Mouse (Mus musculus): ENCODE data around the gene Setd3.
A peak's percentile ranks its signal among the peaks of the same experiment; 100 is the strongest.

The Setd3 gene

GRCm38 (mm10) chr12:108179246-108179320, at the start of gene Setd3:
Setd3 (minus strand) TSS chr12:108179314.
- no peak for DNase-seq

GRCm38 (mm10) chr12:108227527-108227926, 48.4 kb upstream of the Setd3 start:
- no peak for DNase-seq

- no peak for DNase-seq
Measured at GRCm38 (mm10) chr12:108226941-108227340, 47.8 kb upstream of the Setd3 start.

- DNase-seq, result no peak
Measured at GRCm38 (mm10) chr12:108226216-108226615, 47.1 kb upstream of the Setd3 start.

GRCm38 (mm10) chr12:108225781-108226180, 46.7 kb upstream of the Setd3 start:
- no peak for DNase-seq

- DNase-seq, result no peak
Measured at GRCm38 (mm10) chr12:108223357-108223756, 44.2 kb upstream of the Setd3 start.

GRCm38 (mm10) chr12:108221712-108222111, 42.6 kb upstream of the Setd3 start:
- no peak for DNase-seq

- DNase-seq, result no peak
Measured at GRCm38 (mm10) chr12:108221206-108221605, 42.1 kb upstream of the Setd3 start.

GRCm38 (mm10) chr12:108220621-108221020, 41.5 kb upstream of the Setd3 start:
- no peak for DNase-seq

- DNase-seq, result no peak
Measured at GRCm38 (mm10) chr12:108219825-108220616, 40.9 kb upstream of the Setd3 start.

- no peak for DNase-seq
Measured at GRCm38 (mm10) chr12:108219163-108219562, 40.0 kb upstream of the Setd3 start.

GRCm38 (mm10) chr12:108217572-108217971, 38.5 kb upstream of the Setd3 start:
- peak in 1 of 2 experiments; percentile 33 for DNase-seq

- DNase-seq, result no peak
Measured at GRCm38 (mm10) chr12:108216611-108217370, 37.7 kb upstream of the Setd3 start.

GRCm38 (mm10) chr12:108215090-108215489, 36.0 kb upstream of the Setd3 start:
- no peak for DNase-seq

GRCm38 (mm10) chr12:108213090-108214041, 34.3 kb upstream of the Setd3 start:
- no peak for DNase-seq

GRCm38 (mm10) chr12:108212476-108212875, 33.4 kb upstream of the Setd3 start:
- DNase-seq, result no peak

GRCm38 (mm10) chr12:108212071-108212470, 33.0 kb upstream of the Setd3 start:
- DNase-seq, result no peak

- DNase-seq, result no peak
Measured at GRCm38 (mm10) chr12:108210623-108211022, 31.5 kb upstream of the Setd3 start.

GRCm38 (mm10) chr12:108208726-108209438, 29.8 kb upstream of the Setd3 start:
- DNase-seq, result peak; percentile 19 to 62

- no peak for DNase-seq
Measured at GRCm38 (mm10) chr12:108208216-108208615, 29.1 kb upstream of the Setd3 start.

- DNase-seq, result peak; percentile 27 to 74
Measured at GRCm38 (mm10) chr12:108206641-108207040, 27.5 kb upstream of the Setd3 start.

- DNase-seq, result no peak
Measured at GRCm38 (mm10) chr12:108204978-108205377, 25.9 kb upstream of the Setd3 start.

GRCm38 (mm10) chr12:108203895-108204294, 24.8 kb upstream of the Setd3 start:
- DNase-seq, result no peak
